Mouse (Mus musculus) thymus, adult 2 months (tissue): ENCODE measurements at regions not wholly inside any gene's neighbourhood (a gene's known extent, or its start where the extent isn't known, plus 50 kb on each side); places are given as distances from the start of the nearest gene placed in this dataset.

Experiments used
- DNase-seq: peaks from one replicate; pipeline ENCODE4 v3.0.0; 2021
- H3K27ac ChIP-seq: fragments of 200-500 bp; 2 replicates; pipeline ENCODE4 v1.5.1; 2012; ENCODE audit warnings: low read length, control low read depth; ENCODE audit not compliant: control insufficient read depth, insufficient read depth
- H3K27me3 ChIP-seq: fragments of 200-500 bp; 2 replicates; pipeline ENCODE4 v1.6.1; 2012; ENCODE audit warnings: mild to moderate bottlenecking, low read length, moderate library complexity, mixed read lengths; ENCODE audit not compliant: control insufficient read depth, insufficient read depth
- H3K36me3 ChIP-seq: fragments of 200-500 bp; 2 replicates; pipeline ENCODE4 v1.6.1; 2012; ENCODE audit warnings: mild to moderate bottlenecking, low read length, moderate library complexity; ENCODE audit not compliant: control insufficient read depth, insufficient read depth
- H3K4me1 ChIP-seq: fragments of 200-500 bp; replicated peaks from 2 replicates; pipeline ENCODE4 v1.6.1; 2012; ENCODE audit warnings: low read length; ENCODE audit not compliant: control insufficient read depth, insufficient read depth
- H3K4me3 ChIP-seq: fragments of 200-500 bp; 2 replicates; pipeline ENCODE4 v1.5.1; 2012; ENCODE audit warnings: mild to moderate bottlenecking, low read length, control low read depth, moderate library complexity; ENCODE audit not compliant: control insufficient read depth, insufficient read depth
- CTCF ChIP-seq: fragments of 200-500 bp; IDR thresholded peaks from 2 replicates; pipeline ENCODE4 v1.5.1; 2012; ENCODE audit warnings: mild to moderate bottlenecking, control low read depth, low read length, moderate library complexity, borderline replicate concordance; ENCODE audit not compliant: control insufficient read depth, poor library complexity, insufficient read depth; ENCODE audit errors: extremely low read depth
- POLR2A ChIP-seq: fragments of 200-500 bp; IDR thresholded peaks from 2 replicates; pipeline ENCODE4 v1.6.1; 2012; ENCODE audit warnings: mild to moderate bottlenecking, low read length, control low read depth, moderate library complexity; ENCODE audit not compliant: control insufficient read depth, poor library complexity, insufficient read depth; ENCODE audit errors: extremely low read depth
- WGBS: fragments of 180-500 bp; shearing (Covaris S2); methylation state at CpG from one replicate; pipeline ENCODE4 v1.1.7; 2018; 5-methylcytosine and 5-hydroxymethylcytosine counted together

DNA sequence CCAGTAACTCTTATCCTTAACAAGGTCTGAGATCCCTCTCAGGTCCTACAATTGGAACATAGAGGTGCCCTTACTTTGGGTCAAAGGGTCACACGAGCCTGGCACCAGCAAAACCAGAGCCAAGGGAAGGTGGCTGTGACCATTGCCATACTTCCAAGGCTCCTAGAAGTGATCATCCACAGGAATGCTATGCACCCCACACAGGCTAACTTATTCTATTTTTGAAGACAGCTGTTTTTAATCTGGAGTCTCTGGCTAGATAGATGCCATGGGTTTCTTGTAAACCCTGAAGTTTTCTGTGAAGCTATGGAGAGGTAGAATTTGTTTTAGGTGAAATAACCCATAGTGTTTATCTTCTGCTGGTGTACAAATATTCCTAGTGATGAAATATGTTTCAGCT, 172.5 kb upstream of the Mctp2 start:
- Histone ChIP-seq H3K36me3 (no peaks in the 10 kb centered on the region), H3K27ac (no peak overlapping the region), H3K27me3 (no peaks in the 10 kb centered on the region), H3K4me1 (no peaks in the 10 kb centered on the region), H3K4me3 (no peak overlapping the region)
- WGBS = 76% methylated on average over 1 of the region's 1 CpGs
- no peak for TF ChIP-seq CTCF
- TF ChIP-seq POLR2A = no peak
- DNase-seq = no peak

GRCm38 (mm10) chr7:72481275-72481674, 174.9 kb upstream of the Mctp2 start:
- no peak for DNase-seq
- TF ChIP-seq POLR2A (no peak), CTCF (no peak)
- WGBS = 98% methylated on average over 2 of the region's 2 CpGs
- H3K4me3 ChIP-seq = no peak overlapping the region
- H3K36me3 ChIP-seq = no peaks in the 10 kb centered on the region
- H3K4me1 ChIP-seq = no peaks in the 10 kb centered on the region
- no peak overlapping the region for H3K27ac ChIP-seq
- no peaks in the 10 kb centered on the region for H3K27me3 ChIP-seq

- no peaks in the 10 kb centered on the region for H3K27me3 ChIP-seq
- DNase-seq = no peak
Observed at GRCm38 (mm10) chr7:72490161-72490560, 183.8 kb upstream of the Mctp2 start.

DNA sequence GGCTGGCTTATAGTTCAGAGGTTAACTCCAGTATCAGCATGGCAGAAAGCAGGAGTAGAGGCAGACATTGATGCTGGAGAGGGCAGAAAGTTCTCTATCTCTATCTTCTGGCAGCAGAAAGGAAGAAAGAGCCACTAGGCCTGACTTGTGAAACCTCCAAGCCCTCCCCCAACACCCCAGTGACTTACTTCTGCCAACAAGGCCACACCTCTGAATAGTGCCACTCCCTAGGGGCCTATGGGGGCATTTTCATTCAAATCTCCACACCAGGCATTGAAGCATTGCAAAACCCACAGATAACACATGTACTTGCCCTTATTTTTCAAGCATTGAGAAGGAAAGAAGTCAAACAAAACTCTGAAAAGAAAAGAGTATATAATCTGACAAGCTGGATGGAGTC, 186.9 kb upstream of the Mctp2 start:
- H3K27me3 ChIP-seq = no peaks in the 10 kb centered on the region
- H3K36me3 ChIP-seq = no peaks in the 10 kb centered on the region

More at GRCm38 (mm10) chr7:72490161-72490560, 183.8 kb upstream of the Mctp2 start:
- no peak for TF ChIP-seq CTCF
- no peak for TF ChIP-seq POLR2A
- no peak overlapping the region for H3K4me3 ChIP-seq
- H3K36me3 ChIP-seq = no peaks in the 10 kb centered on the region
- no peak overlapping the region for H3K27ac ChIP-seq
- H3K4me1 ChIP-seq = no peaks in the 10 kb centered on the region

DNA sequence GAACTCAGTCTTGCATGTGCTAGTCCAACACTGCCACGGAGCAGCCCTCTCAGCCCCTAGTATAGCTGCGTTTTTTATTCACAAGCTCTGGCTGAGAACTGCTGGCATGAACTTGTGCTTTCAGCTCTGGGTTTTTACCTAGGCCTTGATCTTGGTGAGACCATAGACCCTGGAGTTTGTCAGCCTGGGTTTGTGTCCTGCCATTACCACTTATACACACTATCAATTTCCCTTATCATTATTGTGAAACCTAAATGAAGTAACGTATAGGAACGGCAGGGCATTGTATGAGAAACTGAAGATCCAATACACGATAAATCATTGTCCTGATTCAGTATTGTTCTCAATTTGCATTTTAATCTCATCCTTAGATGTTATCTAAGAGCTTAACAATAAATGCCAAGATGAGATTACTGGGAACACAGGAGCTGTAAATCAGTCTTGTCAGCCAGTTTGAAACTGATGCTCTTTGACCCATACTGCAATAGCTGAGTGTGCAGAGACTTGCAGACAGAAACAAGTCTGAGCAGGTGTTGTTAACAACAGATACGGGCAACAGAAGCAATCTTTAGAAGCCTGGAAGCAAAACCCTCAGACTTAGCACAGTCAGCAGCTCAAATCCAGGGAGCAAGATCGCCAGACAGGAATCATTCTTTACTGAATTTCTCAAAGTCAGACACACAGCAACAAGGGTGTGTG, 190.7 kb upstream of the Mctp2 start:
- H3K27ac ChIP-seq = no peak overlapping the region
- WGBS = 77% methylated on average over 7 of the region's 7 CpGs
- H3K4me3 ChIP-seq = no peak overlapping the region
- DNase-seq = no peak
- no peaks in the 10 kb centered on the region for H3K36me3 ChIP-seq
- H3K4me1 ChIP-seq = no peaks in the 10 kb centered on the region
- no peaks in the 10 kb centered on the region for H3K27me3 ChIP-seq
- TF ChIP-seq POLR2A = no peak
- TF ChIP-seq CTCF = no peak

More for the DNA sequence above, 186.9 kb upstream of the Mctp2 start:
- no peak for TF ChIP-seq CTCF
- TF ChIP-seq POLR2A = no peak
- Histone ChIP-seq H3K27ac (no peak overlapping the region), H3K4me3 (no peak overlapping the region), H3K4me1 (no peaks in the 10 kb centered on the region)
- no peak for DNase-seq

DNA sequence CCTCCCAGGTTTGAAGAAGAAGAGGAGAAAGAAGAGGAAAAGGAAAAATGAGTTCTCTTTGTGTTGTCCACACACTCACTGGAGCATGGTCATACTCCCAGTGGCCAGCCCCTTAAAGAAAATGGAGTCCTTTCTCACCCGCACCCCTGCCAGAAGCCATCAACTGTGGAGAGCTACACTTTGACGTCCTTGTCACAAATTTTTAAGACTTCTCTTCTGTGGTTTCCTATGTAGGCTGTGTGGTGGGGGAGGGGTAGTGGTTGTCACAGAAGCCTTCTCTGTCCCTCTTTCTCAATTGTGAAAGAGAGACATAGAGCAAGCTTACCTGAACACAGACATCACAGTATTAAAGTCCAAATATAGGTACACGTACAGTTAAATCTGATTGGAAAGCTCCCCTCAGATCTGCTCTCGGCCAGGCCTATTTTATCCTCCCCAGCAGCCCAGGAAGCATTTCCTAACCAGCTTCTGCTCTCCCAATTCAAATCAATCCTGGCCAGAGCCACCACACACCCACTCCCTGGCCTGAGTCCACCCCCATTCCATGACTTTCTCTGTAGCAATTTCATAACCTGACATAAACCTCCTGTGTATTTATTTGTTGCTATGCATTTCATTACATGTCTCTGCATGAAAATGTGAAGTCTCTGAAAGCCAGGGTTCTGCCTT, 192.3 kb upstream of the Mctp2 start:
- Histone ChIP-seq H3K27ac (no peak overlapping the region), H3K36me3 (no peaks in the 10 kb centered on the region), H3K4me1 (no peaks in the 10 kb centered on the region), H3K4me3 (no peak overlapping the region), H3K27me3 (no peaks in the 10 kb centered on the region)
- no peak for DNase-seq
- TF ChIP-seq POLR2A (no peak), CTCF (no peak)
- 27% methylated on average over 4 of the region's 4 CpGs for WGBS
